Mouse (Mus musculus) E14TG2a.4 (cell line): ENCODE measurements around the gene Stc2.

Experiments used
- H3K27me3 ChIP-seq: 2 replicates; pipeline ENCODE4 v1.6.1; 2014; ENCODE audit warnings: low read length, control low read depth; ENCODE audit not compliant: insufficient read depth
- H3K36me3 ChIP-seq: 2 replicates; pipeline ENCODE4 v1.6.1; 2014; ENCODE audit warnings: low read length, control low read depth; ENCODE audit not compliant: insufficient read depth
- H3K4me1 ChIP-seq: replicated peaks from 2 replicates; pipeline ENCODE4 v1.6.1; 2014; ENCODE audit warnings: low read depth, low read length, control low read depth
- H3K4me3 ChIP-seq: replicated peaks from 2 replicates; pipeline ENCODE4 v1.5.1; 2014; ENCODE audit warnings: mild to moderate bottlenecking, low read length
- H3K9me3 ChIP-seq: 2 replicates; pipeline ENCODE4 v1.6.1; 2014; ENCODE audit warnings: low read length, control low read depth
- CTCF ChIP-seq: conservative IDR thresholded peaks from 2 replicates; pipeline ENCODE4 v1.5.1; 2014; ENCODE audit warnings: low read length
- NANOG ChIP-seq: IDR thresholded peaks from 2 replicates; pipeline ENCODE4 v1.6.1; 2014; ENCODE audit warnings: borderline replicate concordance, low read length, mixed read lengths
- POU5F1 ChIP-seq: IDR thresholded peaks from 2 replicates; pipeline ENCODE4 v1.6.1; 2014; ENCODE audit warnings: low read length, borderline replicate concordance

The Stc2 gene

DNA sequence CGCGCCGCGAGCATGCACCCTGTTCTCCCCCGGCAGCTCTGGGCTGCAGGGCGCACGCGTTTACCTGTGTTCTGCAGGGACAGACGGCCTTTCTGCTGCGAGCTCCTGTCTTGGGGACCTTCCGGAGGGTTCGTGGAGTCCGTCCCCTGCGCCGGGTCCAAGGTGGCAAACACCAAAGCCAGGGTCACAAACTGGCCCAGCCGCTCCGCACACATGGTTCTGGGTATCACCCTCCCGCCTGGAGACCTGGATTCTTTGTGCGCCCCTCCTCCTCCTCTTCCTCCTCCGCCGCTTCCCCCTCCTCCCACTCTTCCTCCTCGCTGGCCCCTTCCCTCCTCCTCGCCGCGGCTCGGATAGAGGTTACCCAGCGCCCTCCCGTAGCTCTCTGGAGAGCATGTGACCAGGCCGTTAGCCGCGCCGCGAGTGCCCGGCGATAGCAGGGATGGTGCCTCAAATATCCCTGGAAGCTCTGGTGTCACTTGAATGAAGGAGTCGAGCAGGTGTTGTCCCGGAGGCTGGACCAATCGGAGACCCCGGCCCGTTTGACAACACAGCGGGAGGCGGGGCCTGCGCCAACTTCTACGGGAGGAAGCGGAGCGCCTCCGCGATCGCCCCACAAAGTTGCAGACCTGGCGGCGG, at the start of gene Stc2:
Gene Stc2, minus strand, starts transcription at position 427 of the 639 bp plus-strand sequence.
- Histone ChIP-seq H3K4me1 (peaks cover 54% of the 10 kb centered on the region), H3K36me3 (peaks cover 36% of the 10 kb centered on the region), H3K4me3 (peak within 1 kb of the TSS; percentile 85), H3K9me3 (no peaks in the 10 kb centered on the region), H3K27me3 (peaks cover 72% of the 10 kb centered on the region)
- no peak for TF ChIP-seq NANOG
- TF ChIP-seq POU5F1 = no peak
- no peak for TF ChIP-seq CTCF

DNA sequence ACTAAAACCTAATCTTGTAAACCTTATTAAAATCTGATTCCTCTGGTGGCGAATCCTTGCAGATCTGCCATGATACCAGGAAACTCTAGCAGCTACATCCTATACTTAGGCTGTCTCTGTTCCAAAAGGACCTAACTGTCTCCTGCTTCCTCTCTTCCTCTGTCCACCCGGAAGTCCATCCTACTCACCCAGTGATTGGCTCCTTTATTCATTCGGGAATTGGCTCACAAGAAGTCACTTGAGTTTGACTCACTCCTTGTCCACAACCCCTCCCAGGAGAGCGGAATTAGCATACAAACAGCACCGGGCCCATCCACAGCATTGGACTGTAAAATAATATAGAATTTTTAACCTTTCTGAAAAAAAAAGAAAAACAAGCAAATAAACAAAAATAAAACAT, 47.2 kb upstream of the Stc2 start:
- Histone ChIP-seq H3K27me3 (no peaks in the 10 kb centered on the region), H3K4me1 (no peaks in the 10 kb centered on the region), H3K4me3 (no peak overlapping the region), H3K9me3 (no peaks in the 10 kb centered on the region), H3K36me3 (no peaks in the 10 kb centered on the region)
- TF ChIP-seq POU5F1 (no peak), CTCF (no peak), NANOG (no peak)

DNA sequence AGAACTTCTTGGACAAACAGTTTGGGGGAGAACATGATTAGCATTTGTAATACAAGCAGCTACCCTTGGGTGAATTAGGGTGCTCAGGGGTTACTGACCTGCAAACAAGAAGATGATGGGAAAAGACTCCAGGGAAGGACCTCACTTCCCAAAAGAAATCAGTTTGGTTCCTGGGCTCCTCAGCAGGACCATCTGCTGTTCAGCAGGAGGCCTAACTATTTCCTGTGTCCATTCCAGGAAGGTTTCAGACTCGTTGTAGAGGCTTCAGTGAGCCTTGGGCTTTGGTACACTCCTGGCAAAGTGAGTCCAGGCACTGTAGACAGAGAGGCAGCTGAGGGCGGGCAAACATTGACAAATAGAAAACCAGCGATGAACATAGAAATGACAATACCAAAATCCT, 42.5 kb upstream of the Stc2 start:
- no peaks in the 10 kb centered on the region for H3K27me3 ChIP-seq
- no peaks in the 10 kb centered on the region for H3K4me1 ChIP-seq
- TF ChIP-seq CTCF = no peak
- no peak for TF ChIP-seq POU5F1
- TF ChIP-seq NANOG = no peak

DNA sequence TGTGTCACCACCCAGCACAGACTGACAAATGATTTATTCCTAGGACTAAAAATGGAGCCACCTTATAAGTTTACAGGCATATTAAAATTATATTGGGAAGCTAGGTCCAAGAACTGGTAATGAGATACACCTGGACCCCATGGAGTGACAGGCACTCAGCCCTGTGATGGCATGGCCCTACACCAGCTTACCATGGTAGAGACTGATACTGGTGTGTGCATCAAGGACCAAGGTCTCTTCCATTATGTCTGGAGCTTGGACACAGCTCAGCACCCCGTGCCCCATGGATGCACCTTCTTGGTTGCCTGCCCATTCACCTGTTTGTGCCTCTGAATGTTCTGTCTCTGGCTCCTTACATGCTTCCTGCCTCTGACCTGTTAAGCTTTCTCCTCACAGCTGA, 36.9 kb upstream of the Stc2 start:
- no peaks in the 10 kb centered on the region for H3K36me3 ChIP-seq
- no peak for TF ChIP-seq POU5F1
- TF ChIP-seq NANOG = no peak
- no peak for TF ChIP-seq CTCF
- H3K4me1 ChIP-seq = no peaks in the 10 kb centered on the region
- H3K9me3 ChIP-seq = peaks cover 17% of the 10 kb centered on the region
- H3K4me3 ChIP-seq = no peak overlapping the region
- H3K27me3 ChIP-seq = no peaks in the 10 kb centered on the region

More for the DNA sequence above, 42.5 kb upstream of the Stc2 start:
- peaks cover 17% of the 10 kb centered on the region for H3K9me3 ChIP-seq
- no peaks in the 10 kb centered on the region for H3K36me3 ChIP-seq
- H3K4me3 ChIP-seq = no peak overlapping the region

DNA sequence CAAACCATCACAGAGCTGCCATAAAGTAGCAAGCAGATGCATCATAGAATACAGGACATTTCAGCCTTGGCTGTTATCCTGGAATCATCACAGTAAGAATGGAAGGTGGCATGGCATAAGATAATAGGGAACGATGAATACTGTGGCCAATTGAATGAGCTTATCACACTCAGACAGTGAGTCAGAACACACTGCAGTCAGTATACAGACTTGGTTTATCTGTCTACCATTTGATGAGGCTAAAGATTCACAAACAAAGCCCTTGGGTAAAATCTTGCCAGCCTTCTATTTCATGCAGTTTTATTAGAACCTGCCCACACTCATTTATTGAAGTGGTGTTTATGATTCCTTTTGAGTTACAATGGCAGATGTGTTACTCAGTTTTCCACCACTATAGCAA, 33.2 kb upstream of the Stc2 start:
- Histone ChIP-seq H3K4me3 (no peak overlapping the region), H3K27me3 (no peaks in the 10 kb centered on the region), H3K36me3 (no peaks in the 10 kb centered on the region), H3K9me3 (no peaks in the 10 kb centered on the region; the same call in 1 of the 2 replicates), H3K4me1 (no peaks in the 10 kb centered on the region)
- TF ChIP-seq POU5F1 (no peak), NANOG (no peak), CTCF (no peak)

DNA sequence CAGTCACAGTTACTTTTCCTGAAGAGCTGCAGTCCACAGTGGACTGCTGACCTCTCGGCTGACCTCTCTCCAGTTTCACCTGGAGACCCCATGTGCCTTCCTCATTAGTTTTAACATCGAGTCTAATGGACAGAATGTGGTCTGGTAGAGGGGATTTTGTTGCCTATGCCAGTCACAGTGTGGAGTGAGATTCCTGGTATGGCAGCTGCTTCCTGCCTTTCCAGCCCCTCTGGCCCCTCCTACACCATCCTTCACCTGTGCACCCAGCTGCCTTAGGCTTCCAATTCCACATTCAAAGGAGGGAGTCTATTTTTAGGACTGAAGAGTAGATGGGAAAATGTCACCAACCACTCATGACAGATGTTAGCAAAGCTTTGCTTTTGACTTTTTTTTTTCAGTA, 28.7 kb upstream of the Stc2 start:
- Histone ChIP-seq H3K4me1 (peaks cover 13% of the 10 kb centered on the region), H3K27me3 (0 out of 2 replicates have a peak, but pooled peaks cover 3% of the 10 kb centered on the region), H3K9me3 (no peaks in the 10 kb centered on the region; the same call in 1 of the 2 replicates), H3K4me3 (no peak overlapping the region), H3K36me3 (no peaks in the 10 kb centered on the region)
- TF ChIP-seq CTCF = no peak
- no peak for TF ChIP-seq NANOG
- no peak for TF ChIP-seq POU5F1

DNA sequence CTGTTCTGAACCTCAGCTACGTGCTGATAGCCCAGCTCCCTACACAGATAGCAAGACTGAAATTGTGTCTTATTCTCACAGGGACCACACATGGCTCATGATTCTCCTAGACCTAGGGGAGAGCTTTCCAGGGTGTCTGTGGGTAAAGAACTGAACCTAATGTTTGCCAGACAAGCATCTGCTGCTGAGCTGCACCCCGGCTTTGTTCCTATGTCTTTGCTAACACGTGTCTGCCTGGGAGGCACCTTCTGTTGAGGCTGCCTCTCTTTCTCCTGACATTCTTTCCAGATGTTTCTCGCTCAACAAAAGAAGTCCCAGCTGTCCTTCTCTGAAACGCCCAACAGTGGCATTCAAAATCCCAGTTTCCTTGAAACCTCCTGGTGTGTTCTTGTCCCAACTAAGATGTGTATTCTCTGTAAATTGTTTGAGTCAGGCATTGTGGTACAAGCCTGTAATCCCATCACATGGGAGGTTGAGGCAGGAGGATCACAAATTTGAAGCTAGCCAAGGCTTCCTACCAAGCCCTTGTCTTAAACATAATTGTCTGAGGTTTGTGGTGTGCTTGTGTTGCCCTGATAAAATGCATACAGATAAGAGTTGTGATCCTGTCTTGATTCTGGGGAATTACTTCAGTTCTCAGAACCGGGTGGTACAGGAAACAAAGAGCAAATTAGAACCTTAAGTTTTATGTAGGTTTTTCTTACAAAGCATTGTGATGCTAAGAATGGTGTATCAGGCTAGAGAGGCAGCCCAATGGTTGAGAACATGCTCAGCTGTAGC, 27.0 kb upstream of the Stc2 start:
- H3K4me1 ChIP-seq = peaks cover 19% of the 10 kb centered on the region
- H3K27me3 ChIP-seq = 0 out of 2 replicates have a peak, but pooled peaks cover 3% of the 10 kb centered on the region
- no peak overlapping the region for H3K4me3 ChIP-seq
- H3K9me3 ChIP-seq = no peaks in the 10 kb centered on the region; the same call in 1 of the 2 replicates
- H3K36me3 ChIP-seq = no peaks in the 10 kb centered on the region
- TF ChIP-seq CTCF = no peak
- no peak for TF ChIP-seq NANOG

DNA sequence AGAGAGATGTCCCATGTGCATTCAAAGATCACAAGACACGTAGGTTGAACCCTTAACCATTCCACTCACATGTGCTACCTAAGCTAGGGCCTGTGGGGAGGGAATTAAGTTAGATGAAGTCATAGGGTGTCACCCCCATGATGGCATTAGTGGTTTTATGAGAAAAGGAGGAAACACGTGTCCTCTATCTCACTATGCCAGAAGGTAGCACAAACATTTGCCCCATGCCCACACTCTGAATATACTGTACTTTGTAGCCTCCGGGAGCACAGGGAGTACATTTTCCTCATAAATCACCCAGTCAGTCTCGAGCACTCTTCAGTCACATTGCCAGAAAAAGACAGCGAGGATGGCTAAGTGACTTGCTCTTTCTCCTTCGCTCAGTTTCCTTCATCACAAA, 24.2 kb upstream of the Stc2 start:
- H3K4me1 ChIP-seq = peaks cover 29% of the 10 kb centered on the region
- no peak overlapping the region for H3K4me3 ChIP-seq
- TF ChIP-seq CTCF (no peak), NANOG (no peak), POU5F1 (no peak)

DNA sequence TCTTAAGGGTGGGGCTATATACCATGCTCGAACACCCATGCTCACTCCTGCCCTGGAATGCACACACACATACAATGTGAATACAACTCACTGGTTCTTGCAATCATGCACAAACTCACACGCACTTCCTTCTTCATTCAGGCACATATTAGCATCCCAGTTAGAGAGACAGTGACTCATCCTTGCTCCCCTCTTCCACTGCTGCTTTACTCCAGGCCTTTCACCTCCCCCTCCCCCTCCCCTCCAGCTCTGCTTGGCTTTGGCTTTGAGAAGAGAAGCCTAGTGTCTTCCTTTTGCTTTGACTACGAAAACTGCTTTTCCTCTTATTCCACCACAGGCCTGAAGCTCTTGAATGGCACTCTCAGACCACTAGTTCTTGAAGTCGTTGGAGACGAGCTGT, 22.5 kb upstream of the Stc2 start:
- no peaks in the 10 kb centered on the region for H3K36me3 ChIP-seq
- H3K27me3 ChIP-seq = 0 out of 2 replicates have a peak, but pooled peaks cover 3% of the 10 kb centered on the region
- no peaks in the 10 kb centered on the region for H3K9me3 ChIP-seq
- no peak overlapping the region for H3K4me3 ChIP-seq
- peaks cover 33% of the 10 kb centered on the region for H3K4me1 ChIP-seq
- TF ChIP-seq CTCF (no peak), NANOG (no peak), POU5F1 (no peak)

More for the DNA sequence above, 24.2 kb upstream of the Stc2 start:
- Histone ChIP-seq H3K36me3 (no peaks in the 10 kb centered on the region), H3K9me3 (no peaks in the 10 kb centered on the region), H3K27me3 (0 out of 2 replicates have a peak, but pooled peaks cover 3% of the 10 kb centered on the region)
